Comparison of ENCODE assay signal across 8 mouse cellular contexts in genomic region chr7:141046931-141047580, GRCm38 (mm10). TPM values are rescaled to one million over a fixed set of nuclear protein-coding genes. Genes with fewer than 3 reads are reported as not detected.
DNase-seq lines count a peak whose midpoint lies in the region; ATAC-seq and TF ChIP-seq lines count a peak whose summit lies in the region.

No protein-coding gene starts in this region.

- DNase-seq in thymus, adult 2 months, result no peak
- no peak for DNase-seq in thymus, postnatal 25 days
- DNase-seq in forebrain, postnatal 0 days, result peak; percentile 10
- peak; percentile 45 for DNase-seq in kidney, adult 2 months
- DNase-seq in lung, postnatal 14 days, result peak; percentile 30
- no peak for DNase-seq in urinary bladder, postnatal 4 days (ENCODE audit: low spot score in 2 of 2)
- DNase-seq in urinary bladder, postnatal 14 days (ENCODE audit: low spot score), result no peak
- no peak for DNase-seq in layer of hippocampus, adult 11-12 months (ENCODE audit: low spot score)

- H3K4me3 ChIP-seq in thymus, adult 2 months (ENCODE audit: control insufficient read depth, insufficient read depth, low read length), result no peak overlapping the region
- no peak overlapping the region for H3K4me3 ChIP-seq in forebrain, postnatal 0 days (ENCODE audit: low read depth, low read length)
- no peak overlapping the region for H3K4me3 ChIP-seq in kidney, adult 2 months (ENCODE audit: insufficient read depth, low read depth, low read length)

- H3K27ac ChIP-seq in thymus, adult 2 months (ENCODE audit: control insufficient read depth, insufficient read depth, low read length), result peak overlapping the region; percentile 12; the same call in 1 of the 2 replicates
- H3K27ac ChIP-seq in forebrain, postnatal 0 days (ENCODE audit: low read depth, low read length), result peak overlapping the region; percentile 50; the same call in 1 of the 2 replicates
- H3K27ac ChIP-seq in kidney, adult 2 months (ENCODE audit: insufficient read depth, low read depth, low read length), result peak overlapping the region; percentile 88

- no peaks in the 10 kb centered on the region for H3K36me3 ChIP-seq in thymus, adult 2 months (ENCODE audit: control insufficient read depth, insufficient read depth, low read length)
- H3K36me3 ChIP-seq in forebrain, postnatal 0 days (ENCODE audit: insufficient read depth), result no peaks in the 10 kb centered on the region
- no peaks in the 10 kb centered on the region for H3K36me3 ChIP-seq in kidney, adult 2 months (ENCODE audit: control insufficient read depth, insufficient read depth, low read length)

- no peaks in the 10 kb centered on the region for H3K27me3 ChIP-seq in thymus, adult 2 months (ENCODE audit: control insufficient read depth, insufficient read depth, low read length)
- no peaks in the 10 kb centered on the region for H3K27me3 ChIP-seq in forebrain, postnatal 0 days (ENCODE audit: insufficient read depth, low read length)
- H3K27me3 ChIP-seq in kidney, adult 2 months (replicated peaks; ENCODE audit: control insufficient read depth, insufficient read depth, low read length), result no peaks in the 10 kb centered on the region

- no peak for TF ChIP-seq POLR2A in thymus, adult 2 months (IDR thresholded peaks at IDR 0.05; ENCODE audit: control insufficient read depth, extremely low read depth, insufficient read depth, low read length, poor library complexity)
- TF ChIP-seq POLR2A in kidney, adult 2 months (IDR thresholded peaks at IDR 0.05; ENCODE audit: low read depth, low read length), result no peak

- no peaks in the 10 kb centered on the region for H3K9me3 ChIP-seq in forebrain, postnatal 0 days (ENCODE audit: low read length)

- no peak overlapping the region for H3K9ac ChIP-seq in forebrain, postnatal 0 days

- peak overlapping the region; percentile 86 for H3K4me2 ChIP-seq in forebrain, postnatal 0 days (ENCODE audit: low read depth)

- no peak for TF ChIP-seq CTCF in thymus, adult 2 months (IDR thresholded peaks at IDR 0.05; ENCODE audit: borderline replicate concordance, control insufficient read depth, extremely low read depth, insufficient read depth, low read length, poor library complexity)
- TF ChIP-seq CTCF in forebrain, postnatal 0 days (IDR thresholded peaks at IDR 0.05; ENCODE audit: low read depth), result 0 out of 2 replicates have a peak, but pooled peaks have one; percentile 9
- no peak for TF ChIP-seq CTCF in kidney, adult 2 months (conservative IDR thresholded peaks at IDR 0.05; ENCODE audit: insufficient read depth, insufficient read length, low read depth, low read length)

- H3K4me1 ChIP-seq in thymus, adult 2 months (replicated peaks; ENCODE audit: control insufficient read depth, insufficient read depth, low read length), result peaks cover 23% of the 10 kb centered on the region
- 0 out of 2 replicates have a peak, but pooled peaks cover 3% of the 10 kb centered on the region for H3K4me1 ChIP-seq in forebrain, postnatal 0 days (ENCODE audit: insufficient read depth)
- H3K4me1 ChIP-seq in kidney, adult 2 months (ENCODE audit: control insufficient read depth, insufficient read depth, low read length), result peaks cover 3% of the 10 kb centered on the region; the same call in 1 of the 2 replicates

- 10% methylated on average over 6 of the region's 6 CpGs for WGBS in thymus, adult 2 months
- 68% methylated on average over 6 of the region's 6 CpGs for WGBS in forebrain, postnatal 0 days
- 65% methylated on average over 6 of the region's 6 CpGs for WGBS in kidney, adult 2 months

- no peak for ATAC-seq in forebrain, postnatal 0 days

RNA-seq across cellular contexts. Expression of gene B4galnt4, which starts 13.8 kb away (rescaled TPM):
- 1.4 and 1.6 TPM in 2 replicates for polyA plus RNA-seq in thymus, adult 2 months (2012; rRNA removed)
- total RNA-seq in forebrain, postnatal 0 days (2014; rRNA removed), result 126 and 163 TPM in 2 replicates
- 42.3 and 47.4 TPM in 2 replicates for polyA plus RNA-seq in forebrain, postnatal 0 days (2015; fragmentation: Nextera tagmentation; extraction: Ambion mirVana)
- polyA plus RNA-seq in kidney, adult 2 months (2012; rRNA removed), result 0.16 and 0.44 TPM in 2 replicates

RNA-seq across cellular contexts. Expression of gene Gm17387, which starts 18.1 kb away (rescaled TPM):
- not detected in 2 replicates for polyA plus RNA-seq in thymus, adult 2 months (2012; rRNA removed)
- total RNA-seq in forebrain, postnatal 0 days (2014; rRNA removed), result not detected in 2 replicates
- polyA plus RNA-seq in forebrain, postnatal 0 days (2015; fragmentation: Nextera tagmentation; extraction: Ambion mirVana), result not detected in 2 replicates
- not detected in 2 replicates for polyA plus RNA-seq in kidney, adult 2 months (2012; rRNA removed)

RNA-seq across cellular contexts. Expression of gene Ifitm6, which starts 29.3 kb away (rescaled TPM):
- polyA plus RNA-seq in thymus, adult 2 months (2012; rRNA removed), result 4.7 and 5.9 TPM in 2 replicates
- total RNA-seq in forebrain, postnatal 0 days (2014; rRNA removed), result 2.0 TPM in 1 of 2 replicates, not detected in the other
- polyA plus RNA-seq in forebrain, postnatal 0 days (2015; fragmentation: Nextera tagmentation; extraction: Ambion mirVana), result 0.34 and 0.38 TPM in 2 replicates
- polyA plus RNA-seq in kidney, adult 2 months (2012; rRNA removed), result 1.6 and 2.3 TPM in 2 replicates

RNA-seq across cellular contexts. Expression of gene Pkp3, which starts 31.0 kb away (rescaled TPM):
- 46.8 and 49.9 TPM in 2 replicates for polyA plus RNA-seq in thymus, adult 2 months (2012; rRNA removed)
- total RNA-seq in forebrain, postnatal 0 days (2014; rRNA removed), result not detected in 2 replicates
- polyA plus RNA-seq in forebrain, postnatal 0 days (2015; fragmentation: Nextera tagmentation; extraction: Ambion mirVana), result 0.08 TPM in 1 of 2 replicates, not detected in the other
- polyA plus RNA-seq in kidney, adult 2 months (2012; rRNA removed), result 17.0 and 19.8 TPM in 2 replicates

RNA-seq across cellular contexts. Expression of gene Ifitm3, which starts 36.5 kb away (rescaled TPM):
- 309 and 397 TPM in 2 replicates for polyA plus RNA-seq in thymus, adult 2 months (2012; rRNA removed)
- total RNA-seq in forebrain, postnatal 0 days (2014; rRNA removed), result 12.2 and 35.9 TPM in 2 replicates
- 78.8 and 81.3 TPM in 2 replicates for polyA plus RNA-seq in forebrain, postnatal 0 days (2015; fragmentation: Nextera tagmentation; extraction: Ambion mirVana)
- polyA plus RNA-seq in kidney, adult 2 months (2012; rRNA removed), result 259 and 313 TPM in 2 replicates

Comparison
In these comparisons a context has a peak if more than half of its experiments do, and no peak if none do; other contexts are left out.
1. DNase-seq: peak in forebrain, postnatal 0 days (single experiment), kidney, adult 2 months (single experiment) and lung, postnatal 14 days (single experiment); none in thymus, adult 2 months (single experiment), thymus, postnatal 25 days (single experiment), urinary bladder, postnatal 4 days (0 of 2), urinary bladder, postnatal 14 days (single experiment) and layer of hippocampus, adult 11-12 months (single experiment).
2. H3K27ac ChIP-seq: peak in every context shown above with its lines; median percentile 88 in kidney, adult 2 months; 50 in forebrain, postnatal 0 days; 12 in thymus, adult 2 months.
3. RNA of gene B4galnt4, which starts 13.8 kb away (polyA plus RNA-seq): 42.3 to 47.4 TPM in forebrain, postnatal 0 days; 1.4 to 1.6 TPM in thymus, adult 2 months and 0.16 to 0.44 TPM in kidney, adult 2 months; every median in the first group is over 10 times any median in the second.